Mouse (Mus musculus) heart, embryonic 16.5 days (tissue): Measurements from ENCODE around the gene Acot5. TPM values are rescaled to one million over a fixed set of nuclear protein-coding genes. Genes with fewer than 3 reads are reported as not detected.
"Not testable (repeated sequence)": the region's sequence is repeated elsewhere in the genome, so short reads cannot be mapped to it uniquely, and the experiment has no call there.

ENCODE experiments used
- ATAC-seq: fragments of 200-750 bp; cut with Nextera tagmentation; replicated peaks from 2 replicates; pipeline ENCODE4 v1.8.0; 2017; ENCODE audit warnings: moderate number of reproducible peaks; ENCODE audit not compliant: insufficient read depth, low FRiP score; ENCODE audit errors: extremely low read depth
- H3K27ac ChIP-seq: fragments of 300-500 bp; sonication (generic); 2 replicates; pipeline ENCODE4 v1.5.1; 2014; ENCODE audit warnings: mild to moderate bottlenecking, low read length, control low read depth, moderate library complexity
- H3K27me3 ChIP-seq: fragments of 300-500 bp; sonication (generic); 2 replicates; pipeline ENCODE4 v1.6.1; 2014; ENCODE audit warnings: low read length, mixed read lengths; ENCODE audit not compliant: control insufficient read depth, insufficient read depth
- H3K36me3 ChIP-seq: fragments of 300-500 bp; sonication (generic); 2 replicates; pipeline ENCODE4 v1.6.1; 2014; ENCODE audit not compliant: control insufficient read depth, insufficient read depth
- H3K4me1 ChIP-seq: fragments of 300-500 bp; sonication (generic); 2 replicates; pipeline ENCODE4 v1.6.1; 2014; ENCODE audit warnings: low read length, mixed read lengths; ENCODE audit not compliant: control insufficient read depth, insufficient read depth
- H3K4me2 ChIP-seq: fragments of 300-500 bp; sonication (generic); 2 replicates; pipeline ENCODE4 v1.6.1; 2014; ENCODE audit warnings: low read depth, mild to moderate bottlenecking, control low read depth, low read length
- H3K4me3 ChIP-seq: fragments of 300-500 bp; sonication (generic); 2 replicates; pipeline ENCODE4 v1.5.1; 2014; ENCODE audit warnings: mild to moderate bottlenecking, control low read depth, low read length
- H3K9ac ChIP-seq: fragments of 300-500 bp; sonication (generic); 2 replicates; pipeline ENCODE4 v1.6.1; 2014; ENCODE audit warnings: low read length, control low read depth
- H3K9me3 ChIP-seq: fragments of 300-500 bp; sonication (generic); replicated peaks from 2 replicates; pipeline ENCODE4 v1.6.1; 2016; ENCODE audit warnings: low read length; ENCODE audit not compliant: control insufficient read depth
- WGBS: fragments of 180-500 bp; shearing (Covaris S2); extraction: QIAGEN DNeasy Blood & Tissue Kit; methylation state at CpG from one replicate; pipeline ENCODE4 v1.1.7; 2014; 5-methylcytosine and 5-hydroxymethylcytosine counted together
- polyA plus RNA-seq: library from polyadenylated mRNA; unstranded; fragments of >200 nt; fragmentation: Nextera tagmentation; extraction: Ambion mirVana; gene quantifications from 2 replicates; pipeline ENCODE4 v1.2.1, GENCODE M21; 2015

The Acot5 gene
- 0.14 and 0.22 TPM in 2 replicates for polyA plus RNA-seq

DNA sequence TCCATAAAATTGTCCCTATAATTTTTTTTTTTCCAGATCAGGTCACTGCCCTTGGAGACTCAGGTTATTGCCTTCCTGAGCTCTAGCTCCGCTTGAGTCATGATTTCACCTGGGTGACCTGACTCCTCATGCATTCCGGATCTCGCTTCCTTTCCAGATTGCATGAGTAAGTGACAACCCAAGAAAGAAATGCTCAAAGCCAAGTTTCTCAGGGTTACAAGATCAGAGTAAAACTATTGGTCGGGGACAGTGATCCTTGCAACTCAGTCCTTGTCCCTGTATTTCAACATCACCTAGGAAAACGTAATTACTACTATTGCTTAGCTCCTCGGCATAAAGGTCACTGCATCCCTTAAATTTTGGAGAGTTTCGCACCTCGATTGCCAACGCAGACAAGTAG is at the start of gene Acot5:
Acot5 (plus strand) TSS at position 340 of the 400 bp plus-strand sequence.
- Histone ChIP-seq H3K27me3 (peaks cover 12% of the 10 kb centered on the region), H3K4me2 (peak within 1 kb of the TSS; percentile 76), H3K27ac (no peak within 1 kb of the TSS), H3K4me1 (no peaks in the 10 kb centered on the region), H3K36me3 (no peaks in the 10 kb centered on the region), H3K9me3 (no peaks in the 10 kb centered on the region), H3K4me3 (peak within 1 kb of the TSS; percentile 53), H3K9ac (peak within 1 kb of the TSS; percentile 50)
- ATAC-seq = no peak
- WGBS = 54% methylated on average over 9 of the region's 9 CpGs

DNA sequence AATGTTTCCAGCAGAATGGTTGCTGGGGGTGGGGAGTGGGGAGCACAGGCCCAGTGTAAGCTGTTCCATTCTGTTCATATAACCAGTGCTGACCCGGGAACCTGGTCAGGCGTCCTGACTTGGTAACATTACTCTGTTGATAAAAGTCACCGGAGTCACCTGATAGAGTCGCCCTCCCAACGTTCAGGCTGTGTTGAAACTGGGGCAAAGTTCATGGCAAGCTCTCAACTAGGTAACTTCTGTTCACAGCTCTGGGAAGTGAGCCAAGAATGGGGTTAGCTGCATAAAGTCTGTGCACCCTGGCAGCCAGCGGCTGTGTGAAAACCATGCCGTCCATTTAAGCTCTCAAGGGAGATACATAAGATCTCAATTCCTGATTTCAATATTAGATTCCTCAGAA is 48.6 kb upstream of the Acot5 start:
- ATAC-seq = peak; percentile 93
- H3K9me3 ChIP-seq, H3K4me2 ChIP-seq, H3K4me3 ChIP-seq, H3K9ac ChIP-seq, H3K27me3 ChIP-seq, H3K4me1 ChIP-seq, H3K36me3 ChIP-seq: not testable (repeated sequence)
- 16% methylated on average over 7 of the region's 7 CpGs for WGBS
- peak overlapping the region; percentile 62; the same call in 1 of the 2 replicates for H3K27ac ChIP-seq

DNA sequence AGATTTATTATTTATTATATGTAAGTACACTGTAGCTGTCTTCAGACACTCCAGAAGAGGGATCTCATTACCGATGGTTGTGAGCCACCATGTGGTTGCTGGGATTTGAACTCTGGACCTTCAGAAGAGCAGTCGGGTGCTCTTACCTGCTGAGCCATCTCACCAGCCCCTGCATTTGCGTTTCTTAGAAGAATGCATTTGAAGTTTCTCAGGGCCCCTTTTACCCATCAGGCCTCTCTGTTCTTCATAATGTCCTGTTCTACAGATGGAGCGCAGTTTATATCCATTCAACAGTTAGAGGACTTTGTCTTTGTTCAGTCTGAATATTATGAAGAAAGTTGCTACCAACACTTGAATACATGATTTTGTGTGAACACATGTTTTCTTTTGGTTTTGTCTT is 46.9 kb upstream of the Acot5 start:
- not testable (repeated sequence) for H3K27ac ChIP-seq, ATAC-seq, H3K4me3 ChIP-seq, H3K9ac ChIP-seq, H3K4me2 ChIP-seq, H3K9me3 ChIP-seq, H3K4me1 ChIP-seq, H3K36me3 ChIP-seq, H3K27me3 ChIP-seq
- WGBS = 90% methylated on average over 4 of the region's 4 CpGs

DNA sequence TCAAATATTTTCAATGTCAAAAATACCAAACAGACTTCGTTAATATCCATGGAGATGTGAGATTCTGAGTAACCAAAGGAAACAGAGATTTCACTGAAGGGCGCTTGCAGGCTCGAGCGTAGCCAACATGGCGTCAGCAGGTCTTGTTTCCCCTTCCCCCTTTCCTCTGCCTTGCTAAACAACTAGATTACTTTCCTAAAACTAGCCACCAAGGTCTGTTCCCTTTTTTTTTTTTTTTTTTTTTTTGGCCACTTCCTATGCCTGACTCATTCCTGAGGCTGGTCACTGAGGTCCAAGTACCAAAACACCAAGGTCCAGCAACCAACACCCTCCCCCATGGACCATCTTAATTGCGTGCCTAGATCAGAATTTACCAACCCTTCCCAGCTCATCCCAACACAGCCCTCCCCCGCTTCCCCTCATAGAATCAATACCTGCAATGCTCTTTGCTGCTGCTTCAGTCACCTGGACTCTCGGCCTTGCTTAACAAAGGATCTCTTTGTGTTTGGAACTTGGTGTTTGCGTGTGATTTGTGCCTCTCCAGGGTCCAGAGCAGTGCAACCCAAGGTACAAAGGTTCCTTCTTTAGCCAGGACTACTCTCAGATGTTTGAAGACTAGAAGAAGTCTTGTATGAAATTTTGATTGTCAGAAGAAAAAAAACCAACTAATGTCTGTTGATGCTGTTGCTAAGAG is 45.9 kb upstream of the Acot5 start:
- no peaks in the 10 kb centered on the region for H3K36me3 ChIP-seq
- WGBS = 81% methylated on average over 9 of the region's 9 CpGs
- no peaks in the 10 kb centered on the region for H3K27me3 ChIP-seq
- H3K27ac ChIP-seq = no peak overlapping the region
- no peak overlapping the region for H3K9ac ChIP-seq
- H3K9me3 ChIP-seq = no peaks in the 10 kb centered on the region
- H3K4me1 ChIP-seq = peaks cover 9% of the 10 kb centered on the region
- ATAC-seq = no peak
- no peak overlapping the region for H3K4me3 ChIP-seq
- no peak overlapping the region for H3K4me2 ChIP-seq

DNA sequence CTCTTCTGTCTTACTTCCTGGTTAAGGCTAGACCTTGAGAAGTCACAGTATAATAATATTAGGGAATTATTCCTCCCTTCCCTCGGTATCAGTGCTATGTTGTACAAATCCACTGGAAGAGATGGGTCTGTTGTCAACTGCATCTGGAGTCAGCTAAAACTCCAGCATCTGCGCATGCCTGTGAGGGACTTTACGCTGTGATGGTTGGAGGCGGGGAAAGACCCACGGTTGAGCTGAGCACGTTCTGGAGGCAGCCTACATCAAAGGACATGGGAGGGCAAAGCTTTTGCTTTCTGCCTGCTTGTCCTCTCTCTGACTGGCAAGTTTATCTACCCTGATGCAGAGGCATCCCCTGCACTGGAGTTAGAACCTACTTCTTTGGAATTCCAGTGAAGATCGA is 43.2 kb upstream of the Acot5 start:
- Histone ChIP-seq H3K9ac (no peak overlapping the region), H3K4me3 (no peak overlapping the region), H3K4me1 (peaks cover 5% of the 10 kb centered on the region; the same call in 1 of the 2 replicates), H3K9me3 (no peaks in the 10 kb centered on the region), H3K36me3 (no peaks in the 10 kb centered on the region), H3K4me2 (no peak overlapping the region), H3K27ac (no peak overlapping the region), H3K27me3 (no peaks in the 10 kb centered on the region)
- 79% methylated on average over 7 of the region's 7 CpGs for WGBS
- no peak for ATAC-seq

DNA sequence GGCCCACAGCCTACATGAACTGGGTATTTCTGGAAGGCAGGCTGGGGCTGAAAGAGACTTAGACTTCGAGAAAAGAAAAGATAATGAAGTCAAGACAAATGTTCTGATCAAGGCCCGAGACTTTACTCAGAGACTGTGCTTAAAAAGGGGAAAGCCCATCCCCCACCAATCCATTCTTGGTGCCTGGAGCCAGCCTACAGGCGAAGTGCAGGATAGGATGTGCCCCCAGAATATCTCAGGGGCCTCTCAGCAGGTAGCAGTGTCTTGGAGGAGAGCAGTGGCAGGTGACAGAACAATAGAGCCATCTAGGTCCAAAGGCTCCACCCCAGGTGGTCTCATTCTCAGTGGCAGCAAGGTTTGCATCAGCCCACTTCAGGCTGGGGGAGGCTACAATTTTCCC is 40.8 kb upstream of the Acot5 start:
- not testable (repeated sequence) for H3K9me3 ChIP-seq, H3K4me1 ChIP-seq, H3K9ac ChIP-seq, H3K36me3 ChIP-seq, H3K4me2 ChIP-seq, H3K27ac ChIP-seq, H3K27me3 ChIP-seq, ATAC-seq, H3K4me3 ChIP-seq
- WGBS = 64% methylated on average over 3 of the region's 3 CpGs

- H3K4me2 ChIP-seq, H3K36me3 ChIP-seq, H3K9ac ChIP-seq, H3K4me3 ChIP-seq, H3K27ac ChIP-seq, H3K9me3 ChIP-seq, ATAC-seq, H3K4me1 ChIP-seq, H3K27me3 ChIP-seq: not testable (repeated sequence)
- 90% methylated on average over 1 of the region's 1 CpGs for WGBS
These were observed 40.1 kb upstream of the Acot5 start for GRCm38 (mm10) chr12:84029043-84029442.

- Histone ChIP-seq H3K36me3 (no peaks in the 10 kb centered on the region), H3K27ac (no peak overlapping the region), H3K27me3 (no peaks in the 10 kb centered on the region), H3K4me3 (no peak overlapping the region), H3K9ac (no peak overlapping the region), H3K9me3 (no peaks in the 10 kb centered on the region), H3K4me2 (no peak overlapping the region), H3K4me1 (no peaks in the 10 kb centered on the region)
- 0 out of 2 replicates have a peak, but pooled peaks have one; percentile 63 for ATAC-seq
- WGBS = 54% methylated on average over 4 of the region's 4 CpGs
These were observed 38.3 kb upstream of the Acot5 start for GRCm38 (mm10) chr12:84030659-84031332.

- H3K4me1 ChIP-seq = no peaks in the 10 kb centered on the region
- H3K27ac ChIP-seq = no peak overlapping the region
- no peaks in the 10 kb centered on the region for H3K36me3 ChIP-seq
- no peaks in the 10 kb centered on the region for H3K27me3 ChIP-seq
- H3K4me3 ChIP-seq = no peak overlapping the region
- H3K9ac ChIP-seq = no peak overlapping the region
- no peak for ATAC-seq
- 90% methylated on average over 4 of the region's 4 CpGs for WGBS
- no peak overlapping the region for H3K4me2 ChIP-seq
- H3K9me3 ChIP-seq = no peaks in the 10 kb centered on the region
These were observed 36.3 kb upstream of the Acot5 start for GRCm38 (mm10) chr12:84032854-84033253.
